Mouse (Mus musculus) testis, postnatal 14 days (tissue): ENCODE measurements around the gene Ppfia3.
A peak's percentile ranks its signal among the peaks of the same experiment; 100 is the strongest.

Experiments
- DNase-seq: peaks from one replicate; pipeline ENCODE4 v3.0.0; 2021; ENCODE audit warnings: low spot score

Gene Ppfia3

GRCm38 (mm10) chr7:45312686-45313453 lies 53.9 kb downstream of the Ppfia3 start:
- no peak for DNase-seq

DNA sequence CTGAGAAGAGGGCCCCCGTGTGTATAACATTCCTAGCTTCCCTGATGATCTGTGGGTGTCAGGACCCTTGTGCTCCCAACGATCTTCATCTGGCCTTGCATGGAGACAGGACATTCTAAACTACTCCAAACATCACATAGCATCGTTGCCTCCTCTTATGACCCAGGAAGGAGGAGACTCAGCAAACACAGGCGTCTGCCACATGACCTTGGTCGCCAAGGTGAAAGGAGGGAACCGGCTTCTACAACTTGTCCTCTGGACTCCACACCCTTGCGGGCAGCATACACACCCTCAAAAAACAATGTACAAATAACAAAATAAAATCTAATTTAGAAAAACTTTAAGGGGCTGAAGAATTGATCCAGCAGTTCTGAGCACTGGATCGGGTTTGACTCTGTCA lies 54.8 kb downstream of the Ppfia3 start:
- no peak for DNase-seq

- DNase-seq = peak; percentile 58
Observed at GRCm38 (mm10) chr7:45309455-45309854, 57.4 kb downstream of the Ppfia3 start.

DNA sequence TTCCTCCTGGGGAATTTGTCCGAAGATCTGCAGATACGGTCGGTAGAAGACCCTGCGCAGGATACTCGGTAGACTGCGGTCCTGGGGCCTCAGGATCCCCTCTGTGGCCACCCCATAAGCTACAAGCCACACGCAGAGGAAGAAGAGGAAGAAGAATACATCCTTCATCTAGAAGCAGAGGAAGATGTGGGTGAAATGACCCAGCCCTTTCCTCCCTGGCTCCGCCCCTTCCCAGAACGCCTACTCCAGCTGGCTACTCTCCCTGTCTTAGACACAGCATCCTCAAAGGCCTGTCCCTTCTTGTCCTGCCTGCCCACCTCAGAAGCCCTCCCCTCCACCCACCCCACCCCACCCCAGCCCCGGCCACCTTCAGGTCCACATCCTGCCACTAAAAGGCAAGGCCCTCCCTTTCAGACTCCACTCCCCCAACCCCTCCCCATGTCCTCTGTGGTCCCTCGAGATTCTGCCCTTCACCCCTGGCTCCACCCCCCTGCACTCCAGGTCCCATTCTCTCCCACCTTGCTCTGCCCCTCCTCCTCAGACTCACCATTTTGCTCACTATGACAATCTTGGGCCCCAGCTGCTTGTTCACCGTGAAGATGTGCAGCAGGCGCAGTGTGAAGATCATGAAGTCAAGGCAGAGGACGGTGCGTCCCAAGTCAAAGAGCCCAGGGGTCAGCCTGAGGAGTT lies 58.1 kb downstream of the Ppfia3 start:
- no peak for DNase-seq

GRCm38 (mm10) chr7:45305275-45305674 lies 61.5 kb downstream of the Ppfia3 start:
- DNase-seq = peak; percentile 70

- DNase-seq = no peak
Observed at GRCm38 (mm10) chr7:45304869-45305268, 62.0 kb downstream of the Ppfia3 start.

DNA sequence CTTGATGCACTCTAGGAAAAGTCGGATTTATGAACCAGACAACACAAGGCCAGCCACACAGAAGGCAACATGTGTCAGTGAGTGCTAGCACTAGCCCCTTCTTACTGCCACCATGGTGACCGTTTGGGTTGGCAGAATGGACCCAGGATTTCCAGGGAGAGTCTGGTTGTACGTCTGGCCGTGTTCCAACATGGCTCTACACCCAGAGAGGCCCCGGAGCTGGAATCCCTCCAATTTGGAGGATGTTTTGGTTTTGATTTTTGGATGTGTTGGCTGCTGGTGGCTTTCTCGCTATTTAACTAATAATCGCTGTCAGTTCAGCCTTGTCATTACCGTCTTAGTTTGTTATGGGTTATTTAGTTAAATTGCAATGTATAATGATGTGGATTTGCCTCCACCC lies 64.2 kb downstream of the Ppfia3 start:
- DNase-seq = no peak

DNA sequence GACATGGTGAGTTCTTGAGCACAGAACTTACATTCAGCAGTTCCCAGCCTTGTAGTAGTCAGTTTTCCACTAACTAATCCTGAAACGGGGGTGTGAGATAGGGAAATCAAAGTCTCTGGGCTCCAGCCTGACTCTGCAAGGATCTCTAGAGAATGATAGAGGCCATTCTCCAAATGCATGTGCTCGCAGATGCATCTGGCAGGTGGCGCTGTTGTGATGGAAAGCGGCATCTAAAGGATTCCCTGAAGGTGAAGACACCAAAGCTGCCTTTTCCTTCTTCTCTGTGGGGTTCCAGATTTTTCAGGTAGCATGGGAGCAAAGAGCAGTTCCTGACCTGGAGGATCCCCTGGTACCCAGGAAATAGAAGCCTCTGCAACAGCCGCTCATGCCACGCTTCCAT lies 66.5 kb downstream of the Ppfia3 start:
- DNase-seq = no peak

- no peak for DNase-seq
Observed at GRCm38 (mm10) chr7:45299752-45300151, 67.1 kb downstream of the Ppfia3 start.

GRCm38 (mm10) chr7:45297563-45297962 lies 69.3 kb downstream of the Ppfia3 start:
- DNase-seq = no peak

- no peak for DNase-seq
Observed at GRCm38 (mm10) chr7:45296626-45297025, 70.2 kb downstream of the Ppfia3 start.
